Mouse (Mus musculus) cerebellum, adult 2 months (tissue): ENCODE measurements at regions not wholly inside any gene's neighbourhood (a gene's known extent, or its start where the extent isn't known, plus 50 kb on each side); places are given as distances from the start of the nearest gene placed in this dataset.

Experiments used
- CTCF ChIP-seq: fragments of 200-500 bp; IDR thresholded peaks from 2 replicates; pipeline ENCODE4 v1.5.1; 2011; ENCODE audit warnings: low read depth, mild to moderate bottlenecking, control low read depth, low read length, moderate library complexity, borderline replicate concordance; ENCODE audit not compliant: insufficient read depth
- POLR2A ChIP-seq: fragments of 200-500 bp; IDR thresholded peaks from 2 replicates; pipeline ENCODE4 v1.6.1; 2011; ENCODE audit warnings: low read length, control low read depth, borderline replicate concordance; ENCODE audit not compliant: insufficient read depth

DNA sequence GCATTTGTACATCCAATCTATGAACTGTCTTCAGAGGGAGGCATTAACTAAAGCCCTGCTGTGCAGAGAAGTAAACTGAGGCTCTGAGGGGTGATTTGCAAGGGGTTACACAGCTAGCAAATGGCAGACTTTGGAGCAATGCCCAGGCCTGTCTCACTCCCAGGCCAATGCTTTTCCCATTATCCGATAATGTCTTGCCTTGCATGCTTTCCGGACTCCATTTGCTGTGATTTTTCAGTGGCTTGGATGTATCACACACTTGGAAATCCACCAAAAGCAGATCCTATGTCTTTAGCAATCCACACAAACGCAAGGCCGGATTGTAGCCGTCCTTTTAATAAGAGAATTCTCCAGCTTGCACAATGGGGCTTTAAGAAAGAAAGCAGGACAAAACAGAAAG lies 281.7 kb upstream of the Ppargc1a start:
- no peak for TF ChIP-seq POLR2A
- no peak for TF ChIP-seq CTCF
